Mouse (Mus musculus): Measurements from ENCODE around the gene Cd68.

- TF ChIP-seq CTCF (IDR thresholded peaks at IDR 0.05): no peak
- no peak for TF ChIP-seq EP300 (IDR thresholded peaks at IDR 0.05)
Observed at GRCm38 (mm10) chr11:69683576-69683975, 17.6 kb upstream of the Cd68 start.
